8 mouse cellular contexts compared by ENCODE assay signal in genomic region chr11:72607469-72608070, GRCm38 (mm10). TPM values are rescaled to one million over a fixed set of nuclear protein-coding genes. Genes with fewer than 3 reads are reported as not detected.
A peak's percentile ranks its signal among the peaks of the same experiment; 100 is the strongest.
DNase-seq lines count a peak whose midpoint lies in the region; ATAC-seq and TF ChIP-seq lines count a peak whose summit lies in the region.

No protein-coding gene starts in this region.

- H3K36me3 ChIP-seq in hindbrain, embryonic 15.5 days, result no peaks in the 10 kb centered on the region
- no peaks in the 10 kb centered on the region for H3K36me3 ChIP-seq in limb, embryonic 10.5 days

- TF ChIP-seq POLR2A in cerebellum, adult 2 months (IDR thresholded peaks at IDR 0.05; ENCODE audit: borderline replicate concordance, insufficient read depth, low read length), result no peak

- CTCF ChIA-PET in Patski (lab: Charles Lee), result no interaction called here

- peak overlapping the region; percentile 57 for H3K27ac ChIP-seq in cerebellum, adult 2 months (ENCODE audit: insufficient read depth, low read length)
- H3K27ac ChIP-seq in gastrocnemius, adult 2 months, result peak overlapping the region; percentile 99
- peak overlapping the region; percentile 98 for H3K27ac ChIP-seq in hindbrain, embryonic 15.5 days (replicated peaks)
- H3K27ac ChIP-seq in limb, embryonic 10.5 days, result peak overlapping the region; percentile 100

- POLR2A ChIA-PET in Patski (lab: Charles Lee), result interaction anchor here (0.7 to 1.4 kb wide), 5 partner anchors 12 to 73 kb away, joined by 3 to 4 read pairs (median 4); no protein-coding TSS in a partner anchor

- no peaks in the 10 kb centered on the region for H3K27me3 ChIP-seq in Patski
- no peaks in the 10 kb centered on the region for H3K27me3 ChIP-seq in cerebellum, adult 2 months (ENCODE audit: control insufficient read depth, insufficient read depth, low read length)
- H3K27me3 ChIP-seq in hindbrain, embryonic 15.5 days, result no peaks in the 10 kb centered on the region
- no peaks in the 10 kb centered on the region for H3K27me3 ChIP-seq in limb, embryonic 10.5 days (ENCODE audit: low read depth, poor library complexity, severe bottlenecking)

- no peak for TF ChIP-seq CTCF in Patski (IDR thresholded peaks at IDR 0.05)
- no peak for TF ChIP-seq CTCF in cerebellum, adult 2 months (IDR thresholded peaks at IDR 0.05; ENCODE audit: borderline replicate concordance, insufficient read depth, low read depth, low read length)
- TF ChIP-seq CTCF in gastrocnemius, adult 2 months (IDR thresholded peaks at IDR 0.05), result no peak

- H3K4me2 ChIP-seq in hindbrain, embryonic 15.5 days, result peak overlapping the region; percentile 74

- H3K4me1 ChIP-seq in cerebellum, adult 2 months (ENCODE audit: control insufficient read depth, insufficient read depth, low read length), result peaks cover 4% of the 10 kb centered on the region; the same call in 1 of the 2 replicates
- H3K4me1 ChIP-seq in hindbrain, embryonic 15.5 days (replicated peaks), result peaks cover 29% of the 10 kb centered on the region
- H3K4me1 ChIP-seq in limb, embryonic 10.5 days, result peaks cover 12% of the 10 kb centered on the region

- in situ Hi-C loops in Patski (cut with MboI; ENCODE audit: low pct_unique_long_range_greater_than_20kb), result no loop called here

- peak; percentile 49 for ATAC-seq in Patski
- ATAC-seq in hindbrain, embryonic 15.5 days (ENCODE audit: low FRiP score, low read depth), result peak; percentile 67
- ATAC-seq in activated CD4-positive, CD25-positive, alpha-beta regulatory T cell, adult 4 months, result no peak

- DNase-seq in Patski (ENCODE audit: low read depth, low spot score), result no peak
- peak in 1 of 2 experiments; percentile 67 for DNase-seq in cerebellum, adult 2 months
- peak; percentile 93 for DNase-seq in gastrocnemius, adult 2 months
- DNase-seq in limb, embryonic 10.5 days (ENCODE audit: low spot score), result peak; percentile 87
- DNase-seq in mesoderm, embryonic 11.5 days (ENCODE audit: low read depth, low spot score), result peak; percentile 80
- peak; percentile 75 for DNase-seq in skeletal muscle tissue, adult 2 months (ENCODE audit: low read depth, low spot score)

- no peaks in the 10 kb centered on the region for H3K9me3 ChIP-seq in hindbrain, embryonic 15.5 days
- H3K9me3 ChIP-seq in limb, embryonic 10.5 days (replicated peaks), result no peaks in the 10 kb centered on the region

- peak overlapping the region; percentile 66 for H3K4me3 ChIP-seq in cerebellum, adult 2 months (replicated peaks; ENCODE audit: insufficient read depth, low read depth, low read length)
- peak overlapping the region; percentile 98 for H3K4me3 ChIP-seq in gastrocnemius, adult 2 months
- H3K4me3 ChIP-seq in hindbrain, embryonic 15.5 days, result peak overlapping the region; percentile 94
- H3K4me3 ChIP-seq in limb, embryonic 10.5 days, result peak overlapping the region; percentile 99

- intact Hi-C loops in gastrocnemius, adult 2 months (cut with DNase I), result loop anchor here (2.0 kb wide), 1 partner anchor 25 kb away; no protein-coding TSS in a partner anchor

- H3K9ac ChIP-seq in hindbrain, embryonic 15.5 days, result peak overlapping the region; percentile 93

- WGBS in cerebellum, adult 2 months, result 1% methylated on average over 77 of the region's 79 CpGs
- under 1% methylated on average over 56 of the region's 79 CpGs for WGBS in hindbrain, embryonic 15.5 days
- WGBS in limb, embryonic 10.5 days, result under 1% methylated on average over 79 of the region's 79 CpGs

RNA-seq across cellular contexts. Expression of gene Ube2g1, which starts 0.5 kb away (rescaled TPM):
- polyA plus RNA-seq in Patski (2021), result 53.6 TPM
- polyA plus RNA-seq in cerebellum, adult 2 months (2012; rRNA removed), result 41.3 and 44.5 TPM in 2 replicates
- total RNA-seq in gastrocnemius, adult 2 months (2021), result 10 to 100 TPM; 76.3 to 87.6 TPM
- polyA plus RNA-seq in hindbrain, embryonic 15.5 days (2015; fragmentation: Nextera tagmentation; extraction: Ambion mirVana), result 84.5 and 85.2 TPM in 2 replicates
- 76.9 and 85.6 TPM in 2 replicates for polyA plus RNA-seq in limb, embryonic 10.5 days (2016; fragmentation: Nextera tagmentation; extraction: Ambion mirVana)
- 10 to 100 TPM; 49.6 to 52.2 TPM for polyA plus RNA-seq in activated CD4-positive, CD25-positive, alpha-beta regulatory T cell, adult 4 months (2017; shearing (Covaris generic))

RNA-seq across cellular contexts. Expression of gene Spns3, which starts 57.3 kb away (rescaled TPM):
- 7.8 TPM for polyA plus RNA-seq in Patski (2021)
- polyA plus RNA-seq in cerebellum, adult 2 months (2012; rRNA removed), result 0.63 and 0.84 TPM in 2 replicates
- under 1 TPM; 0.06 to 0.18 TPM for total RNA-seq in gastrocnemius, adult 2 months (2021)
- polyA plus RNA-seq in hindbrain, embryonic 15.5 days (2015; fragmentation: Nextera tagmentation; extraction: Ambion mirVana), result 0.08 and 0.18 TPM in 2 replicates
- polyA plus RNA-seq in limb, embryonic 10.5 days (2016; fragmentation: Nextera tagmentation; extraction: Ambion mirVana), result 0.15 TPM in 1 of 2 replicates, not detected in the other
- under 1 TPM; 0.61 to 0.70 TPM for polyA plus RNA-seq in activated CD4-positive, CD25-positive, alpha-beta regulatory T cell, adult 4 months (2017; shearing (Covaris generic))
